Mouse (Mus musculus) liver, embryonic 16.5 days (tissue): ENCODE measurements around the gene Gm45623. TPM values are rescaled to one million over a fixed set of nuclear protein-coding genes. Genes with fewer than 3 reads are reported as not detected.

Source experiments
- ATAC-seq: fragments of 200-750 bp; cut with Nextera tagmentation; 2 replicates; pipeline ENCODE4 v1.8.0; 2017; ENCODE audit warnings: low read depth, mild to moderate bottlenecking, moderate number of reproducible peaks, moderate library complexity
- H3K27ac ChIP-seq: fragments of 300-500 bp; sonication (generic); 2 replicates; pipeline ENCODE4 v1.5.1; 2014; ENCODE audit warnings: mild to moderate bottlenecking, low read length
- H3K27me3 ChIP-seq: fragments of 300-500 bp; sonication (generic); 2 replicates; pipeline ENCODE4 v1.6.1; 2014; ENCODE audit warnings: low read depth, low read length, mixed read lengths; ENCODE audit not compliant: control insufficient read depth, insufficient read depth
- H3K36me3 ChIP-seq: fragments of 300-500 bp; sonication (generic); 2 replicates; pipeline ENCODE4 v1.6.1; 2014; ENCODE audit warnings: mild to moderate bottlenecking; ENCODE audit not compliant: control insufficient read depth, insufficient read depth
- H3K4me1 ChIP-seq: fragments of 300-500 bp; sonication (generic); 2 replicates; pipeline ENCODE4 v1.6.1; 2014; ENCODE audit warnings: low read depth, low read length, mixed read lengths; ENCODE audit not compliant: control insufficient read depth
- H3K4me2 ChIP-seq: fragments of 300-500 bp; sonication (generic); 2 replicates; pipeline ENCODE4 v1.6.1; 2014; ENCODE audit warnings: low read depth, low read length, mixed read lengths
- H3K4me3 ChIP-seq: fragments of 300-500 bp; sonication (generic); 2 replicates; pipeline ENCODE4 v1.5.1; 2014; ENCODE audit warnings: low read depth, mild to moderate bottlenecking, low read length
- H3K9ac ChIP-seq: fragments of 300-500 bp; sonication (generic); 2 replicates; pipeline ENCODE4 v1.6.1; 2014; ENCODE audit warnings: low read depth, low read length
- H3K9me3 ChIP-seq: fragments of 300-500 bp; sonication (generic); replicated peaks from 2 replicates; pipeline ENCODE4 v1.6.1; 2016; ENCODE audit warnings: low read length; ENCODE audit not compliant: control insufficient read depth
- WGBS: fragments of 180-500 bp; shearing (Covaris S2); extraction: QIAGEN DNeasy Blood & Tissue Kit; methylation state at CpG from one replicate; pipeline ENCODE4 v1.1.7; 2014; ENCODE audit not compliant: insufficient replicate concordance; 5-methylcytosine and 5-hydroxymethylcytosine counted together
- polyA plus RNA-seq: library from polyadenylated mRNA; unstranded; fragments of >200 nt; fragmentation: Nextera tagmentation; extraction: Ambion mirVana; gene quantifications from 2 replicates; pipeline ENCODE4 v1.2.1, GENCODE M21; 2015

Gene Gm45623
- polyA plus RNA-seq, result not detected in 2 replicates

GRCm38 (mm10) chr13:56753192-56753951, at the start of gene Gm45623:
Gm45623 (minus strand) TSS chr13:56753827.
- no peak for ATAC-seq
- H3K4me2 ChIP-seq, result peak within 1 kb of the TSS; percentile 53
- peaks cover 42% of the 10 kb centered on the region for H3K27me3 ChIP-seq
- no peak within 1 kb of the TSS for H3K9ac ChIP-seq
- H3K27ac ChIP-seq, result no peak within 1 kb of the TSS
- H3K4me3 ChIP-seq, result peak within 1 kb of the TSS; percentile 36
- no peaks in the 10 kb centered on the region for H3K36me3 ChIP-seq
- H3K4me1 ChIP-seq, result peaks cover 7% of the 10 kb centered on the region
- H3K9me3 ChIP-seq, result no peaks in the 10 kb centered on the region
- 2% methylated on average over 71 of the region's 71 CpGs for WGBS

- 75% methylated on average over 7 of the region's 7 CpGs for WGBS
- no peaks in the 10 kb centered on the region for H3K27me3 ChIP-seq
- no peak overlapping the region for H3K9ac ChIP-seq
- H3K4me3 ChIP-seq, result no peak overlapping the region
- no peaks in the 10 kb centered on the region for H3K4me1 ChIP-seq
- H3K9me3 ChIP-seq, result no peaks in the 10 kb centered on the region
- H3K27ac ChIP-seq, result no peak overlapping the region
- no peaks in the 10 kb centered on the region for H3K36me3 ChIP-seq
- ATAC-seq, result no peak
- H3K4me2 ChIP-seq, result no peak overlapping the region
These were observed 43.8 kb upstream of the Gm45623 start for GRCm38 (mm10) chr13:56797459-56797858.

- Histone ChIP-seq H3K27me3 (no peaks in the 10 kb centered on the region), H3K4me3 (no peak overlapping the region), H3K4me2 (no peak overlapping the region), H3K9ac (no peak overlapping the region), H3K4me1 (no peaks in the 10 kb centered on the region), H3K36me3 (no peaks in the 10 kb centered on the region), H3K9me3 (no peaks in the 10 kb centered on the region), H3K27ac (no peak overlapping the region)
- 70% methylated on average over 7 of the region's 7 CpGs for WGBS
- no peak for ATAC-seq
These were observed 41.9 kb upstream of the Gm45623 start for GRCm38 (mm10) chr13:56795501-56795900.

GRCm38 (mm10) chr13:56794441-56794840, 40.8 kb upstream of the Gm45623 start:
- Histone ChIP-seq H3K27me3 (no peaks in the 10 kb centered on the region), H3K9ac (no peak overlapping the region), H3K4me3 (no peak overlapping the region), H3K4me2 (no peak overlapping the region), H3K4me1 (no peaks in the 10 kb centered on the region), H3K27ac (no peak overlapping the region), H3K9me3 (no peaks in the 10 kb centered on the region), H3K36me3 (no peaks in the 10 kb centered on the region)
- 53% methylated on average over 7 of the region's 7 CpGs for WGBS
- ATAC-seq, result no peak

- no peak for ATAC-seq
- Histone ChIP-seq H3K27ac (no peak overlapping the region), H3K27me3 (no peaks in the 10 kb centered on the region), H3K9ac (no peak overlapping the region), H3K4me1 (no peaks in the 10 kb centered on the region), H3K36me3 (no peaks in the 10 kb centered on the region), H3K9me3 (no peaks in the 10 kb centered on the region), H3K4me2 (no peak overlapping the region), H3K4me3 (no peak overlapping the region)
- 57% methylated on average over 3 of the region's 3 CpGs for WGBS
These were observed 39.2 kb upstream of the Gm45623 start for GRCm38 (mm10) chr13:56792844-56793243.

- H3K4me1 ChIP-seq, result no peaks in the 10 kb centered on the region
- H3K36me3 ChIP-seq, result no peaks in the 10 kb centered on the region
- 66% methylated on average over 3 of the region's 3 CpGs for WGBS
- H3K4me2 ChIP-seq, result no peak overlapping the region
- no peak overlapping the region for H3K27ac ChIP-seq
- ATAC-seq, result no peak
- no peaks in the 10 kb centered on the region for H3K9me3 ChIP-seq
- H3K4me3 ChIP-seq, result no peak overlapping the region
- H3K27me3 ChIP-seq, result no peaks in the 10 kb centered on the region
- no peak overlapping the region for H3K9ac ChIP-seq
These were observed 37.1 kb upstream of the Gm45623 start for GRCm38 (mm10) chr13:56790683-56791082.

GRCm38 (mm10) chr13:56782621-56783020, 29.0 kb upstream of the Gm45623 start:
- ATAC-seq, result no peak
- WGBS, result 70% methylated on average over 1 of the region's 1 CpGs
- H3K27ac ChIP-seq, result no peak overlapping the region
- no peak overlapping the region for H3K9ac ChIP-seq
- no peaks in the 10 kb centered on the region for H3K36me3 ChIP-seq
- no peak overlapping the region for H3K4me2 ChIP-seq
- no peaks in the 10 kb centered on the region for H3K9me3 ChIP-seq
- H3K4me3 ChIP-seq, result no peak overlapping the region
- no peaks in the 10 kb centered on the region for H3K4me1 ChIP-seq
- H3K27me3 ChIP-seq, result no peaks in the 10 kb centered on the region

GRCm38 (mm10) chr13:56781697-56782096, 28.1 kb upstream of the Gm45623 start:
- no peak overlapping the region for H3K4me2 ChIP-seq
- no peaks in the 10 kb centered on the region for H3K36me3 ChIP-seq
- no peaks in the 10 kb centered on the region for H3K27me3 ChIP-seq
- no peak overlapping the region for H3K4me3 ChIP-seq
- 64% methylated on average over 3 of the region's 3 CpGs for WGBS
- ATAC-seq, result no peak
- no peak overlapping the region for H3K9ac ChIP-seq
- no peak overlapping the region for H3K27ac ChIP-seq
- H3K9me3 ChIP-seq, result no peaks in the 10 kb centered on the region
- H3K4me1 ChIP-seq, result no peaks in the 10 kb centered on the region

- Histone ChIP-seq H3K27ac (no peak overlapping the region), H3K36me3 (no peaks in the 10 kb centered on the region), H3K4me2 (no peak overlapping the region), H3K4me3 (no peak overlapping the region), H3K27me3 (no peaks in the 10 kb centered on the region), H3K9me3 (no peaks in the 10 kb centered on the region), H3K4me1 (no peaks in the 10 kb centered on the region), H3K9ac (no peak overlapping the region)
- 50% methylated on average over 13 of the region's 13 CpGs for WGBS
- ATAC-seq, result no peak
These were observed 27.3 kb upstream of the Gm45623 start for GRCm38 (mm10) chr13:56780746-56781469.
